Mouse (Mus musculus) megakaryocyte, embryonic 14.5 days (primary cell): Measurements from ENCODE around the gene Dpm3.

ENCODE experiments used
- FLI1 ChIP-seq: IDR thresholded peaks from 2 replicates; pipeline ENCODE4 v1.6.1; 2012; ENCODE audit warnings: low read length, inconsistent platforms, mixed read lengths
- GATA1 ChIP-seq: IDR thresholded peaks from 3 replicates; pipeline ENCODE4 v1.6.1; 2012; ENCODE audit warnings: mixed read lengths, low read length, inconsistent platforms, borderline replicate concordance

GRCm38 (mm10) chr3:89250435-89251040 lies 8.6 kb upstream of the Dpm3 start:
- TF ChIP-seq GATA1 (no peak), FLI1 (no peak)
